Mouse (Mus musculus): Measurements from ENCODE around the gene Rassf5. TPM values are rescaled to one million over a fixed set of nuclear protein-coding genes. Genes with fewer than 3 reads are reported as not detected.
"Not testable (repeated sequence)": the region's sequence is repeated elsewhere in the genome, so short reads cannot be mapped to it uniquely, and the experiment has no call there.

Gene Rassf5
- polyA plus RNA-seq, 1 experiment = 98.8 TPM

GRCm38 (mm10) chr1:131263905-131264304 lies 18.8 kb upstream of the Rassf5 start:
- DNase-seq = no peak
- H3K27ac ChIP-seq (ENCODE audit: control insufficient read depth, insufficient read depth, low read length) = no peak overlapping the region
- no peaks in the 10 kb centered on the region for H3K27me3 ChIP-seq (ENCODE audit: control insufficient read depth, insufficient read depth, low read length)
- WGBS = 95% methylated on average over 12 of the region's 12 CpGs
- TF ChIP-seq CTCF (IDR thresholded peaks at IDR 0.05; ENCODE audit: borderline replicate concordance, control insufficient read depth, extremely low read depth, insufficient read depth, low read length, poor library complexity) (no peak), POLR2A (IDR thresholded peaks at IDR 0.05; ENCODE audit: control insufficient read depth, extremely low read depth, insufficient read depth, low read length, poor library complexity) (no peak)
- H3K4me1 ChIP-seq (replicated peaks; ENCODE audit: control insufficient read depth, insufficient read depth, low read length) = no peaks in the 10 kb centered on the region
- H3K4me3 ChIP-seq (ENCODE audit: control insufficient read depth, insufficient read depth, low read length) = no peak overlapping the region
- H3K36me3 ChIP-seq (ENCODE audit: control insufficient read depth, insufficient read depth, low read length) = peaks cover 40% of the 10 kb centered on the region

DNA sequence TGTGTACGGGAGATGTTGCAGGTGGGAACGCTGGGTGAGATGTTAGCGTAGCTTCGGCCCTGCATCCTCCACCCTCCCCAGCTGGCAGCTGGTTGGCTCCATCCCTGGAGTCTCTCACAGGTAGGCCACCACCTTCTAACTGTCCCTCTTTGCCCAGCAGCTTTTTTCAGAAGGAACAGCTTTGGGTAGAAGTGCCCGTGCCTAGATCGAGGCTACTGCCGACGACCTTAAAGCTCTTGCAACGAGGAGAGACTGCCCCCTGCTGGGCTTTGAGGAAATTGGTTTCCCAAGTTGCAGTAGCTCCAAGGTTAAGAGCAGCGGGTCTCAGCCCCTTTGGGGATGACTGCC lies 15.2 kb upstream of the Rassf5 start:
- Histone ChIP-seq H3K27ac (ENCODE audit: control insufficient read depth, insufficient read depth, low read length) (no peak overlapping the region), H3K36me3 (ENCODE audit: control insufficient read depth, insufficient read depth, low read length) (peaks cover 43% of the 10 kb centered on the region), H3K27me3 (ENCODE audit: control insufficient read depth, insufficient read depth, low read length) (no peaks in the 10 kb centered on the region), H3K4me1 (replicated peaks; ENCODE audit: control insufficient read depth, insufficient read depth, low read length) (no peaks in the 10 kb centered on the region), H3K4me3 (ENCODE audit: control insufficient read depth, insufficient read depth, low read length) (no peak overlapping the region)
- DNase-seq = peak; percentile 72
- no peak for TF ChIP-seq POLR2A (IDR thresholded peaks at IDR 0.05; ENCODE audit: control insufficient read depth, extremely low read depth, insufficient read depth, low read length, poor library complexity)
- peak; percentile 65; the same call in 1 of the 2 replicates for TF ChIP-seq CTCF (IDR thresholded peaks at IDR 0.05; ENCODE audit: borderline replicate concordance, control insufficient read depth, extremely low read depth, insufficient read depth, low read length, poor library complexity)
- 50% methylated on average over 10 of the region's 10 CpGs for WGBS

DNA sequence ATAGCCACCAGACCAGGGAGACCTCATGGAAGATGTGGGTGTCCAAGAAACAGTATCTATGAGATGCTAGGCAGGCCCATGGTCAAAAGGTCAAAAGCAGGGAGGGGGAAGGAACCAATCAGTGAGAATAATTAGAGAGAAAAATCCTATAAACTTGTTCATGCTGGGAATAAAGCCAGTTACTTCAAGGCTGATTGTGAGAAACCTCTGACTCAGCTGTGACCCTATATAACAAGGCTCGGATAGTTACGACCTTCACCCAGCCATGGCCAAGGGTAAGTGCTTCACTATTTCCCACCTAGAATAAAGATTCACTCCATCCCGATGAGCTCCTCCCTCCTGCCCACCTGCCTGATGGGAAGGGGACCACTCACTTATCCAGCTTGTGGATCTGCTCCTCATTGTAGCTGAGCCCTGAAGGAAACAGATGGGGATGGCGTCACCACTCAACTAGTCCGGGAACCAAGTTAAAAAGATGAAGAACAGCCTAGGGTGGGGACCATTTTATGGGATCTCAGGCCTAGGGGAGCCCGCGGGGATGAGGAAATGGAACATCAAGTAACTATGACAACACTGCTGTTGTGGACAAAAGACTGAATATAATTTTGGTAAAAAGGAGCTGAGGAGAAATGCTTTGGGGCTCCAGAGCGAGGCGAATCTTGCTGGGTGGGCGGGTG lies 14.7 kb upstream of the Rassf5 start:
- H3K27me3 ChIP-seq (ENCODE audit: control insufficient read depth, insufficient read depth, low read length) = no peaks in the 10 kb centered on the region
- TF ChIP-seq POLR2A (IDR thresholded peaks at IDR 0.05; ENCODE audit: control insufficient read depth, extremely low read depth, insufficient read depth, low read length, poor library complexity) = no peak
- no peak for TF ChIP-seq CTCF (IDR thresholded peaks at IDR 0.05; ENCODE audit: borderline replicate concordance, control insufficient read depth, extremely low read depth, insufficient read depth, low read length, poor library complexity)
- H3K4me1 ChIP-seq (replicated peaks; ENCODE audit: control insufficient read depth, insufficient read depth, low read length) = no peaks in the 10 kb centered on the region
- H3K36me3 ChIP-seq (ENCODE audit: control insufficient read depth, insufficient read depth, low read length) = peaks cover 46% of the 10 kb centered on the region
- H3K4me3 ChIP-seq (ENCODE audit: control insufficient read depth, insufficient read depth, low read length) = no peak overlapping the region
- 93% methylated on average over 10 of the region's 10 CpGs for WGBS
- DNase-seq = no peak
- H3K27ac ChIP-seq (ENCODE audit: control insufficient read depth, insufficient read depth, low read length) = no peak overlapping the region

GRCm38 (mm10) chr1:131257288-131257687 lies 12.2 kb upstream of the Rassf5 start:
- no peak for TF ChIP-seq POLR2A (IDR thresholded peaks at IDR 0.05; ENCODE audit: control insufficient read depth, extremely low read depth, insufficient read depth, low read length, poor library complexity)
- no peak for TF ChIP-seq CTCF (IDR thresholded peaks at IDR 0.05; ENCODE audit: borderline replicate concordance, control insufficient read depth, extremely low read depth, insufficient read depth, low read length, poor library complexity)
- Histone ChIP-seq H3K36me3 (ENCODE audit: control insufficient read depth, insufficient read depth, low read length) (peaks cover 45% of the 10 kb centered on the region), H3K27me3 (ENCODE audit: control insufficient read depth, insufficient read depth, low read length) (no peaks in the 10 kb centered on the region), H3K27ac (ENCODE audit: control insufficient read depth, insufficient read depth, low read length) (no peak overlapping the region), H3K4me3 (ENCODE audit: control insufficient read depth, insufficient read depth, low read length) (no peak overlapping the region), H3K4me1 (replicated peaks; ENCODE audit: control insufficient read depth, insufficient read depth, low read length) (no peaks in the 10 kb centered on the region)
- WGBS = 96% methylated on average over 6 of the region's 6 CpGs
- DNase-seq = no peak

DNA sequence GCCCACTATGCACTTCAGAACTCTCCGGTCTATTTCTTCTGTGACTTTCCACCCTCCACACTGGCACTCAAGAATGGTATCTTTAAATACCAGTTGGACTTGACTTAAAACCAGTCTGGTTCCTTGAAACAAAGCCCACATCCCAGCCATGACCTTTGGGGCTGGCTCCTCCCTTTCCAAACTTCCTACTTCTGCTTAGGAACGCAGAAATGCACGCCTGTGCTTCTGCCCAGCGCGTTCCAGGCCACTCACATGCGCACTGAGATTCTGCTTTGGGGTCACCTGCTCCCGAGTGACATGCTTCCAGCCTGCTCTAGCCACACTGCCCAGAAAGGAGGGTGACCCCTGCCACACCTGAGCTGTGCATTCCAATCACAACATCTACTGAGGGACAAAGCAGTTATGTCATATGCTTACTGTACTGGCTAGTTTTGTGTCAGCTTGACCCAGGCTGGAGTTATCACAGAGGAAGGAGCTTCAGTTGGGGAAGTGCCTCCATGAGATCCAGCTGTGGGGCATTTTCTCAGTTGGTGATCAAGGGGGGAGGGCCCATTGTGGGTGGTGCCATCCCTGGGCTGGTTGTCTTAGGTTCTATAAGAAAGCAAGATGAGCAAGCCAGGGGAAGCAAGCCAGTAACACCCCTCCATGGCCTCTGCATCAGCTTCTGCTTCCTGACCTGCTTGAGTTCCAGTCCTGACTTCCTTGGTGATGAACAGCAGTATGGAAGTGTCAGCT lies 7.6 kb upstream of the Rassf5 start:
- peaks cover 30% of the 10 kb centered on the region for H3K36me3 ChIP-seq (ENCODE audit: control insufficient read depth, insufficient read depth, low read length)
- H3K4me3 ChIP-seq (ENCODE audit: control insufficient read depth, insufficient read depth, low read length); H3K4me1 ChIP-seq (replicated peaks; ENCODE audit: control insufficient read depth, insufficient read depth, low read length); H3K27ac ChIP-seq (ENCODE audit: control insufficient read depth, insufficient read depth, low read length); H3K27me3 ChIP-seq (ENCODE audit: control insufficient read depth, insufficient read depth, low read length); DNase-seq: not testable (repeated sequence)
- 55% methylated on average over 7 of the region's 7 CpGs for WGBS

GRCm38 (mm10) chr1:131246433-131247395 lies 1.7 kb upstream of the Rassf5 start:
- Histone ChIP-seq H3K27me3 (ENCODE audit: control insufficient read depth, insufficient read depth, low read length) (peaks cover 13% of the 10 kb centered on the region; the same call in 1 of the 2 replicates), H3K27ac (ENCODE audit: control insufficient read depth, insufficient read depth, low read length) (no peak overlapping the region), H3K4me1 (replicated peaks; ENCODE audit: control insufficient read depth, insufficient read depth, low read length) (peaks cover 15% of the 10 kb centered on the region), H3K36me3 (ENCODE audit: control insufficient read depth, insufficient read depth, low read length) (no peaks in the 10 kb centered on the region), H3K4me3 (ENCODE audit: control insufficient read depth, insufficient read depth, low read length) (no peak overlapping the region)
- 6% methylated on average over 7 of the region's 7 CpGs for WGBS
- peak; percentile 32 for DNase-seq
- TF ChIP-seq POLR2A (IDR thresholded peaks at IDR 0.05; ENCODE audit: control insufficient read depth, extremely low read depth, insufficient read depth, low read length, poor library complexity) = no peak
- no peak for TF ChIP-seq CTCF (IDR thresholded peaks at IDR 0.05; ENCODE audit: borderline replicate concordance, control insufficient read depth, extremely low read depth, insufficient read depth, low read length, poor library complexity)
